Comparison of ENCODE assay signal across 8 mouse cellular contexts in genomic region chr10:13965316-13965973, GRCm38 (mm10). TPM values are rescaled to one million over a fixed set of nuclear protein-coding genes. Genes with fewer than 3 reads are reported as not detected.
A peak's percentile ranks its signal among the peaks of the same experiment; 100 is the strongest.
DNase-seq lines count a peak whose midpoint lies in the region; ATAC-seq and TF ChIP-seq lines count a peak whose summit lies in the region.

No protein-coding gene starts in this region.

- no peaks in the 10 kb centered on the region for H3K27me3 ChIP-seq in hindbrain, postnatal 0 days (ENCODE audit: insufficient read depth, low read length)

- peak overlapping the region; percentile 99 for H3K27ac ChIP-seq in hindbrain, postnatal 0 days
- H3K27ac ChIP-seq in left cerebral cortex, adult 2 months = peak overlapping the region; percentile 100

- no peaks in the 10 kb centered on the region for H3K4me1 ChIP-seq in hindbrain, postnatal 0 days (ENCODE audit: insufficient read depth, low read length)

- H3K4me3 ChIP-seq in hindbrain, postnatal 0 days (ENCODE audit: low read length) = peak overlapping the region; percentile 95
- H3K4me3 ChIP-seq in left cerebral cortex, adult 2 months = peak overlapping the region; percentile 86

- peak overlapping the region; percentile 99 for H3K4me2 ChIP-seq in hindbrain, postnatal 0 days (ENCODE audit: low read depth, low read length)

- DNase-seq in R1 (ENCODE audit: low read depth, low spot score) = peak; percentile 93
- DNase-seq in cerebellum, postnatal 36 days = peak; percentile 88 to 91
- peak; percentile 89 to 91 for DNase-seq in gastrocnemius, adult 8-10 months (ENCODE audit: low spot score in 2 of 2)
- peak; percentile 90 for DNase-seq in hindbrain, postnatal 0 days (ENCODE audit: low spot score)
- DNase-seq in left cerebral cortex, adult 2 months (ENCODE audit: extremely low spot score in 1 of 2, low spot score in 2 of 2) = peak; percentile 84 to 87
- DNase-seq in lung, postnatal 4 days = peak; percentile 92 to 94
- peak; percentile 83 for DNase-seq in retina, embryonic 14.5 days (ENCODE audit: low spot score)
- DNase-seq in thymus, postnatal 25 days = peak; percentile 87

- no peaks in the 10 kb centered on the region for H3K36me3 ChIP-seq in hindbrain, postnatal 0 days (ENCODE audit: insufficient read depth, low read length)

- WGBS in hindbrain, postnatal 0 days = under 1% methylated on average over 51 of the region's 54 CpGs

- TF ChIP-seq CTCF in hindbrain, postnatal 0 days (IDR thresholded peaks at IDR 0.05; ENCODE audit: low read depth) = no peak
- no peak for TF ChIP-seq CTCF in left cerebral cortex, adult 2 months (IDR thresholded peaks at IDR 0.05)

- intact Hi-C loops in left cerebral cortex, adult 2 months (cut with DNase I) = loop anchor here (1.0 to 10.0 kb wide), 9 partner anchors 97 to 413 kb away; partner anchors contain the start of genes Adat2, Aig1 and Pex3

- no peaks in the 10 kb centered on the region for H3K9me3 ChIP-seq in hindbrain, postnatal 0 days (ENCODE audit: low read length)

- H3K9ac ChIP-seq in hindbrain, postnatal 0 days (replicated peaks; ENCODE audit: low read length) = peak overlapping the region; percentile 91

- ATAC-seq in hindbrain, postnatal 0 days = peak; percentile 77

RNA-seq across cellular contexts. Expression of gene Hivep2, which starts 0.4 kb away (rescaled TPM):
- 10 to 100 TPM; 41.4 to 60.4 (median 54.1) TPM for total RNA-seq in gastrocnemius, adult 8-10 months (2022)
- total RNA-seq in hindbrain, postnatal 0 days (2014; rRNA removed) = 43.5 and 45.8 TPM in 2 replicates
- polyA plus RNA-seq in hindbrain, postnatal 0 days (2015; fragmentation: Nextera tagmentation; extraction: Ambion mirVana) = 11.8 and 13.6 TPM in 2 replicates
- 100 to 1,000 TPM; 252 to 263 TPM for total RNA-seq in left cerebral cortex, adult 2 months (2021)

Comparison
In these comparisons a context has a peak if more than half of its experiments do, and no peak if none do; other contexts are left out.
1. Peak in every context shown above with its lines: DNase-seq, ATAC-seq, H3K4me3 ChIP-seq and H3K27ac ChIP-seq.